Mouse (Mus musculus): Measurements from ENCODE around the gene Celf1. TPM values are rescaled to one million over a fixed set of nuclear protein-coding genes. Genes with fewer than 3 reads are reported as not detected.

Gene Celf1
- polyA plus RNA-seq, 1 experiment, result 210 TPM

DNA sequence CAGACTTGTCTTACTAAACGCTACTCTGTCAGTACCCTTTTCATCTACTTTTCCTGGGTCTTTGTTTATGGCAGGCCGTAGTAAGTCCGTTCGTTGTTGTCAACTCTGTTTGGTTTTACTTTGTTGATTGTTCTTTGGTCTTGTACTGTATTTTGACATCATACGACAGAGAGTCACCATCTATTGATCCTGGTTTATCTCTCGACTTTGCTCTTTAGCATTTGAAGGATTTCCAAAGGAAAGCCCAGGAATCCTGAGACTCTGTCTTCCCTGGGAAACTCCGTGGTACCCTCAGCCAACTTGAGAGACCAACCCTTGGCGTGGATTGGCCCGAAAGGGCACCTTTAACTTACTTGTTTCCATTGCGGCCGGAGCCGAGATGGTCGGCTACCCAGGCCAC is 11.6 kb upstream of the Celf1 start:
- Histone ChIP-seq H3K4me1 (ENCODE audit: control insufficient read depth, insufficient read depth, low read length) (no peaks in the 10 kb centered on the region), H3K4me3 (ENCODE audit: insufficient read depth, low read depth, low read length) (no peak overlapping the region), H3K27ac (ENCODE audit: insufficient read depth, low read depth, low read length) (no peak overlapping the region)
- WGBS, result 90% methylated on average over 13 of the region's 13 CpGs
- TF ChIP-seq CTCF (IDR thresholded peaks at IDR 0.05; ENCODE audit: insufficient read depth, low read depth, low read length) (no peak), POLR2A (IDR thresholded peaks at IDR 0.05; ENCODE audit: insufficient read depth, low read depth, low read length) (no peak)

DNA sequence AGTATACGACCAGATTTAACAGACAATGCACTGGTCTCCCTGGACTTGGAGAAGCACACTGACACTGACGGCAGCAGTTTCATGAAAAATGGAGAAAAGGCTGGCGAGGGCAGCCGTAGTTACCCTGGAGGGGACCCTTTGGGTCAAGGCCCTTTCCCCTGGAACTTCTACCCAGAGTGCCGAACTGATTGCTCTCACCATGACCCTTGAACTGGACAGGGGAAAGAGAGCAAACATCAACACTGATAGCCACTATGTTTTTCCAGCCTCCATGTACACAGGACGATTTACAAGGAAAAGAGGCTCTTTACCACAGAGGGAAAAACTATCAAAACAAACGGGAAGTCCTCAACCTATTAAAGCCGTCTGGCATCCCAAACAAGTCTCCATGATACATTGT is 8.4 kb upstream of the Celf1 start:
- no peak overlapping the region for H3K27ac ChIP-seq (ENCODE audit: insufficient read depth, low read depth, low read length)
- no peak for TF ChIP-seq CTCF (IDR thresholded peaks at IDR 0.05; ENCODE audit: insufficient read depth, low read depth, low read length)
- no peak for TF ChIP-seq POLR2A (IDR thresholded peaks at IDR 0.05; ENCODE audit: insufficient read depth, low read depth, low read length)
- 85% methylated on average over 8 of the region's 8 CpGs for WGBS

GRCm38 (mm10) chr2:90932273-90932672 is 7.9 kb upstream of the Celf1 start:
- WGBS, result 70% methylated on average over 2 of the region's 2 CpGs
- Histone ChIP-seq H3K4me1 (ENCODE audit: control insufficient read depth, insufficient read depth, low read length) (no peaks in the 10 kb centered on the region), H3K27ac (ENCODE audit: insufficient read depth, low read depth, low read length) (no peak overlapping the region), H3K4me3 (ENCODE audit: insufficient read depth, low read depth, low read length) (no peak overlapping the region)
- TF ChIP-seq CTCF (IDR thresholded peaks at IDR 0.05; ENCODE audit: insufficient read depth, low read depth, low read length) (no peak), POLR2A (IDR thresholded peaks at IDR 0.05; ENCODE audit: insufficient read depth, low read depth, low read length) (no peak)

More for the DNA sequence above, 8.4 kb upstream of the Celf1 start:
- Histone ChIP-seq H3K4me3 (ENCODE audit: insufficient read depth, low read depth, low read length) (no peak overlapping the region), H3K4me1 (ENCODE audit: control insufficient read depth, insufficient read depth, low read length) (no peaks in the 10 kb centered on the region)

DNA sequence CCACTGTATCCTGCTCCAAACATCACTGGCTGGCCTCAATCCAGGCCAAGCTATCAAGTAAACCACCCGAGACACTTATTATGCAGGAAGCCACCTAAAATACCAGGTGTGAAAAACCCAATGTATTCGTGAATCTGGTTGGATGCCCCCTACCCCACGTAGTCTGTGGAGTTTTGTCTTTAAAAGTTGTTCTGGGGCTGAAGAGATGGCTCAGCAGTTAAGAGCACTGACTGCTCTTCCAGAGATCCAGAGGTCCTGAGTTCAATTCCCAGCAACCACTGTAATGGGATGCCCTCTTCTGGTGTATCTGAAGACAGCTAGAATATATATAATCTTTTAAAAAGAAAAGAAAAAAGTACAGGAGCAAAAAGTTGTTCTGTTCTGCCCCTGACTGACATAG is 1.8 kb upstream of the Celf1 start:
- 0 out of 2 replicates have a peak, but pooled peaks cover 2% of the 10 kb centered on the region for H3K4me1 ChIP-seq (ENCODE audit: control insufficient read depth, insufficient read depth, low read length)
- 66% methylated on average over 3 of the region's 3 CpGs for WGBS
- TF ChIP-seq POLR2A (IDR thresholded peaks at IDR 0.05; ENCODE audit: insufficient read depth, low read depth, low read length), result no peak
- H3K4me3 ChIP-seq (ENCODE audit: insufficient read depth, low read depth, low read length), result no peak overlapping the region
- no peak overlapping the region for H3K27ac ChIP-seq (ENCODE audit: insufficient read depth, low read depth, low read length)

DNA sequence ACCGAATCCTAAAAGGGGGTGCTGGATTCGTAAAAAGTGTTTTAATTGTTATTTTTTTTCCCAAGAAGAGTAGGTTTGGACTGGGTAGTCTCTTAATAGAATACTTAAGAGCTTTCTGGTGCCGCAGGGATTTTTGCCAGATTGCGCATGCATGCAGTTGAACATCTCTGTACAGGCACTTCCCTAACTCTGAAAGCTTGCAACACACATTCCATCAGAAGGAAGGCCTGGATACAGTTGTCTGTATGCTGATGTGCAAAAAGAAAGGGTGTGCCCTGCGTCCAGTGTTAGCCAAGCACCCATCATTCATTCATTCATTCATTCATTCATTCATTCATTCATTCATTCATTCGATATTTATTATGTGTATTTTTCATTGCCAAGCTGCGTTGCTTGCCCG is 432 bp upstream of the Celf1 start:
- Histone ChIP-seq H3K4me3 (ENCODE audit: insufficient read depth, low read depth, low read length) (peak overlapping the region; percentile 83), H3K4me1 (ENCODE audit: control insufficient read depth, insufficient read depth, low read length) (0 out of 2 replicates have a peak, but pooled peaks cover 2% of the 10 kb centered on the region), H3K27ac (ENCODE audit: insufficient read depth, low read depth, low read length) (peak overlapping the region; percentile 4; the same call in 1 of the 2 replicates)
- TF ChIP-seq CTCF (IDR thresholded peaks at IDR 0.05; ENCODE audit: insufficient read depth, low read depth, low read length), result no peak
- no peak for TF ChIP-seq POLR2A (IDR thresholded peaks at IDR 0.05; ENCODE audit: insufficient read depth, low read depth, low read length)
- WGBS, result 27% methylated on average over 8 of the region's 8 CpGs

DNA sequence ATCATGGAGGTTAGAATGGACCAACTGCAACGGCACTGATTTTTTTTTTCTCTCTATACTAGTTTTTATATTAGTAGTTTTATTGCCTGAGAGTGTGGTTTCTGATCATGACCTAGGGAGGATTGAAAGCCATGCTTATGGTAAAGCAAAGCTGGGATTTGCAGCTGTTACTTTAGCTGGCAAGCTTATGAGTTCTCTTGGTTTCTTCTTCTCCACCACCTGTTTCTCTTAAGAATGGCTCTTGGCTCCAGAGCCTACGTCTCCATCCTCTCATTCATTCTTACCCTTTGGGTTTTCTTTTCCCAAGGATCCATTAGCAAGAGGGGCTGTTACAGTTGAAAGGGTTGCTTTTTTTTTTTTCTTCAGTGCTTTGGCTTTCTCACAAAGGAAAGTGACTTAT is 1.6 kb downstream of the Celf1 start:
- 0 out of 2 replicates have a peak, but pooled peaks cover 2% of the 10 kb centered on the region for H3K4me1 ChIP-seq (ENCODE audit: control insufficient read depth, insufficient read depth, low read length)
- no peak overlapping the region for H3K4me3 ChIP-seq (ENCODE audit: insufficient read depth, low read depth, low read length)
- TF ChIP-seq POLR2A (IDR thresholded peaks at IDR 0.05; ENCODE audit: insufficient read depth, low read depth, low read length) (no peak), CTCF (IDR thresholded peaks at IDR 0.05; ENCODE audit: insufficient read depth, low read depth, low read length) (no peak)
- no peak overlapping the region for H3K27ac ChIP-seq (ENCODE audit: insufficient read depth, low read depth, low read length)
- 7% methylated on average over 2 of the region's 2 CpGs for WGBS

GRCm38 (mm10) chr2:90950149-90950548 is 10.0 kb downstream of the Celf1 start:
- Histone ChIP-seq H3K4me3 (ENCODE audit: insufficient read depth, low read depth, low read length) (no peak overlapping the region), H3K4me1 (ENCODE audit: control insufficient read depth, insufficient read depth, low read length) (peaks cover 10% of the 10 kb centered on the region), H3K27ac (ENCODE audit: insufficient read depth, low read depth, low read length) (no peak overlapping the region)
- 70% methylated on average over 5 of the region's 5 CpGs for WGBS
- no peak for TF ChIP-seq CTCF (IDR thresholded peaks at IDR 0.05; ENCODE audit: insufficient read depth, low read depth, low read length)
- TF ChIP-seq POLR2A (IDR thresholded peaks at IDR 0.05; ENCODE audit: insufficient read depth, low read depth, low read length), result no peak

GRCm38 (mm10) chr2:90950582-90951194 is 10.5 kb downstream of the Celf1 start:
- peak overlapping the region; percentile 9; the same call in 1 of the 2 replicates for H3K27ac ChIP-seq (ENCODE audit: insufficient read depth, low read depth, low read length)
- TF ChIP-seq CTCF (IDR thresholded peaks at IDR 0.05; ENCODE audit: insufficient read depth, low read depth, low read length) (no peak), POLR2A (IDR thresholded peaks at IDR 0.05; ENCODE audit: insufficient read depth, low read depth, low read length) (no peak)

GRCm38 (mm10) chr2:90953461-90953860 is 13.3 kb downstream of the Celf1 start:
- H3K4me1 ChIP-seq (ENCODE audit: control insufficient read depth, insufficient read depth, low read length), result peaks cover 10% of the 10 kb centered on the region
- no peak for TF ChIP-seq POLR2A (IDR thresholded peaks at IDR 0.05; ENCODE audit: insufficient read depth, low read depth, low read length)
- TF ChIP-seq CTCF (IDR thresholded peaks at IDR 0.05; ENCODE audit: insufficient read depth, low read depth, low read length), result no peak
- no peak overlapping the region for H3K4me3 ChIP-seq (ENCODE audit: insufficient read depth, low read depth, low read length)
- no peak overlapping the region for H3K27ac ChIP-seq (ENCODE audit: insufficient read depth, low read depth, low read length)
- 15% methylated on average over 3 of the region's 3 CpGs for WGBS

More at GRCm38 (mm10) chr2:90950582-90951194, 10.5 kb downstream of the Celf1 start:
- peaks cover 10% of the 10 kb centered on the region for H3K4me1 ChIP-seq (ENCODE audit: control insufficient read depth, insufficient read depth, low read length)
- no peak overlapping the region for H3K4me3 ChIP-seq (ENCODE audit: insufficient read depth, low read depth, low read length)
